Mouse (Mus musculus) testis, adult 2 months (tissue): ENCODE measurements around the gene Ppil6. TPM values are rescaled to one million over a fixed set of nuclear protein-coding genes. Genes with fewer than 3 reads are reported as not detected.

ENCODE experiments used
- H3K27ac ChIP-seq: fragments of 200-500 bp; 2 replicates; pipeline ENCODE4 v1.5.1; 2012; ENCODE audit warnings: low read depth, low read length; ENCODE audit not compliant: control insufficient read depth, insufficient read depth
- H3K27me3 ChIP-seq: fragments of 200-500 bp; 2 replicates; pipeline ENCODE4 v1.6.1; 2012; ENCODE audit warnings: mild to moderate bottlenecking, low read length, moderate library complexity; ENCODE audit not compliant: control insufficient read depth, insufficient read depth
- H3K36me3 ChIP-seq: fragments of 200-500 bp; 2 replicates; pipeline ENCODE4 v1.6.1; 2012; ENCODE audit warnings: mild to moderate bottlenecking, low read length; ENCODE audit not compliant: control insufficient read depth, insufficient read depth
- H3K4me1 ChIP-seq: fragments of 200-500 bp; 2 replicates; pipeline ENCODE4 v1.6.1; 2012; ENCODE audit warnings: low read length; ENCODE audit not compliant: control insufficient read depth, insufficient read depth
- H3K4me3 ChIP-seq: fragments of 200-500 bp; 2 replicates; pipeline ENCODE4 v1.5.1; 2012; ENCODE audit warnings: low read depth, mild to moderate bottlenecking, low read length, moderate library complexity, mixed read lengths; ENCODE audit not compliant: control insufficient read depth
- CTCF ChIP-seq: fragments of 200-500 bp; IDR thresholded peaks from 2 replicates; pipeline ENCODE4 v1.5.1; 2012; ENCODE audit warnings: low read depth, mild to moderate bottlenecking, inconsistent platforms, low read length, moderate library complexity; ENCODE audit not compliant: control insufficient read depth, insufficient read depth, insufficient replicate concordance
- POLR2A ChIP-seq: fragments of 200-500 bp; IDR thresholded peaks from 2 replicates; pipeline ENCODE4 v1.6.1; 2012; ENCODE audit warnings: low read depth, mild to moderate bottlenecking, inconsistent platforms, low read length, moderate library complexity; ENCODE audit not compliant: control insufficient read depth
- polyA plus RNA-seq: library from polyadenylated mRNA; depleted of rRNA; stranded (reverse); fragments of >200 nt; gene quantifications from 2 replicates; pipeline ENCODE4 v1.2.3, GENCODE M21; 2012

Gene Ppil6
- polyA plus RNA-seq, 1 experiment = 29.4 TPM

DNA sequence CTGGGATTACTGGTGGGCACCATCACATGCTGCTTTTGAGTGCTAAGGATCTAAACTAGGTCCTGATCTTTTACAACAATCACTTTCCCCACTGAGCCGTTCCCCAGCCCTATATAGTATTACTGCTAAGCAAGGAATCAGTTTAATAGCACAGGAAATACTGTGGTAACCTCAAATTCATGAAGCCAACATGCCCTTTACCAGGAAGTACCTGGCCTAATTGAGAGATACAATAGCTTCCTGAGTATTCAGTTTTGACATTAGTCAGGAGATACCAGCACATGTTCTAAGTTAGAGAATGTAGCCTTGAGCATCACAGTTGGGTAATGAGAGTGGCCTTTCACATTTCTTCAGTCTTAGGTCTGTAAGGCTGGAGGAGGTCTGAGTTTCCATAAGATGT is 46.5 kb downstream of the Ppil6 start:
- Histone ChIP-seq H3K4me3 (no peak overlapping the region), H3K36me3 (no peaks in the 10 kb centered on the region)
- TF ChIP-seq POLR2A (no peak), CTCF (no peak)

DNA sequence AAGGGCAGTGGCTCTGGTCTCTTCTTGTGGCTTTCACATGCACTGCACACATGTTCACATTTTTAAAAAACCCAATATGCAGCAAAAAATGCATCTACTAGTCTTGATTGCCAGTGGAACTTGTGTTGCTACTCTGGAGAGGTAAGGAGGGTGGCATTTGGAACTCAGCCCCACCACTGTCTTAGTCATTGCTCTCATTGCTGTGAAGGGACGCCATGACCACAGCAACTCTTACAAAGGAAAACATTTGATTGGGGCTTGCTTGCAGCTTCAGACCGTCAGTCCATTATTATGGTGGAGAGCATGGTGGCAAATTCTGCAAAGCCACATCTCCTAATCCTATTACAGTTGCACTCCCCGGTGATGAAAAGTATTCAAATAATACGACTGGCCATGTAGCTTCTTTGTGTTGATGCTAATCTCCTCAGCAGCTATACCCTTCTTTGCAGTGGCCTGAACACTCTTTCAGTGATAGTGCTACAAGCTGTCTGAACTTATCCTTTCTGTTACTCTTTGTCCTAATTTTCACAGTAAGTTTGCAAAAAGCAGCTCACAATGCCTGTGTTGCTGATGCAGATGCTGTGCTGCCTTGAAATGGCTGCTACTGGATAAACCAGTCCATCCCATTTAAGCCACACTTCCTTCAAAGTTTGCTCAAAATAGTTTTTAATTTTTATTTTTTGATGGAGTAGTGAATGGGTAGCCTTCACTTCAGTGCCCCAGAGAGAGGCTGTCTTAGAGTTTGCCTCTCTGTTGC is 47.2 kb downstream of the Ppil6 start:
- H3K4me3 ChIP-seq = no peak overlapping the region
- TF ChIP-seq POLR2A (no peak), CTCF (no peak)
- H3K36me3 ChIP-seq = no peaks in the 10 kb centered on the region
- H3K4me1 ChIP-seq = no peaks in the 10 kb centered on the region
- H3K27me3 ChIP-seq = no peaks in the 10 kb centered on the region
- no peak overlapping the region for H3K27ac ChIP-seq

More for the DNA sequence above, 46.5 kb downstream of the Ppil6 start:
- no peak overlapping the region for H3K27ac ChIP-seq
- H3K4me1 ChIP-seq = no peaks in the 10 kb centered on the region
- no peaks in the 10 kb centered on the region for H3K27me3 ChIP-seq

DNA sequence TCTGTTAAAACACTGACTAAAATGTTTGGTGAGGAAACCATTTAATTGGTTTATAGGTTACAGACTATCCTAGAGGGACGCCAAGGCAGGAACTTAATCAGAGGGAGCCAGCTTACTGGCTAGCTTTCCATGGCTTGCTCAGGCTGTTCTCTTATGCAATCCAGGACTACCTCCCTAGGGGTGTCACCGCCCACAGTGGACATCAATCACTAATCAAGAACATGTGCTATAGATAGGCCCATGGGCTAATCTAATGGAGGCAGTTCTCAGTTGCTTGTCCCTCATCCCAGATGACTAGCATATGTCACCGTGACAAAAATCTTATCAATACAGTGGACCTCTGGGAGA is 47.7 kb downstream of the Ppil6 start:
- no peaks in the 10 kb centered on the region for H3K27me3 ChIP-seq
- no peaks in the 10 kb centered on the region for H3K36me3 ChIP-seq
- no peak for TF ChIP-seq CTCF
- TF ChIP-seq POLR2A = no peak
- no peak overlapping the region for H3K4me3 ChIP-seq
- H3K27ac ChIP-seq = no peak overlapping the region
- no peaks in the 10 kb centered on the region for H3K4me1 ChIP-seq

DNA sequence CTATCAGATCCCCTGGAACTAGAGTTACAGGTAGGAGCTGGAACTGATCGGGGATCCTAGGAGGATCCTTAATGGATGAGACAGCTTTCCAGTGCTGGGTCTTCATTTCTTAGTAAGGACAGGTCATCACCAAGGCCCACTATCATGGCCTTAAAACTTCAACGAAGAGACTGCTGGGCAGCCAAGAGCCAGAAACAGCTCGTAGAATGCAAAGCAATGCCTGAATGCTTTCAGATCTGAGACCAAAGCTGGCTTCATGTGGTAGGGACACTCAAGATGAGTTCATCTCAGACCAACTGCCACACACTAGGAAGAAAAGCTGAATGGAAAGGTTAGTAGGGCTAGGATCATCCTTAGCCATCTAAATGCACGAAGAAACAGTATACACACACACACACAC is 48.7 kb downstream of the Ppil6 start:
- Histone ChIP-seq H3K36me3 (no peaks in the 10 kb centered on the region), H3K4me3 (no peak overlapping the region), H3K27ac (no peak overlapping the region), H3K27me3 (no peaks in the 10 kb centered on the region), H3K4me1 (no peaks in the 10 kb centered on the region)
- TF ChIP-seq CTCF = no peak
- no peak for TF ChIP-seq POLR2A

DNA sequence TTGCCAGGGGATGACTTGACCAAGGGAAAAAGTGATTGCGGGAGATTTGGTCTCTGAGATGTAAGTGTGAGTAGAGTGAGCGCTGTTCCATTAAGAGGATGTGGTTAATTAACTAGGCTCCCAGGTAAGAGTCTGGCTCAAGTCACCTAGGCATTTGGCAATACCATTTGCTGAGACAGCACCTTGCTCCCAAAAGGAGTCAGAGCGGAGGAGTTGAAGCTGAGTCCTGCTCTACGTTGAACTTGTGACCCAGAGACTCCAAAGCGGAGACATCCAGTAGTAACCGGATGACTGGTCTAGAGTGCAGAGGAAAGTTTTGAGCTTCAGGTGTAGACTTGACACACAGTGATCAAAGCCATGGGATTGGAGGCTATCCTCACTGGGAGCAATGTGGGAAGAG is 51.8 kb downstream of the Ppil6 start:
- Histone ChIP-seq H3K4me3 (no peak overlapping the region), H3K27me3 (no peaks in the 10 kb centered on the region), H3K4me1 (no peaks in the 10 kb centered on the region), H3K27ac (no peak overlapping the region), H3K36me3 (no peaks in the 10 kb centered on the region)
- TF ChIP-seq POLR2A = no peak
- TF ChIP-seq CTCF = no peak

DNA sequence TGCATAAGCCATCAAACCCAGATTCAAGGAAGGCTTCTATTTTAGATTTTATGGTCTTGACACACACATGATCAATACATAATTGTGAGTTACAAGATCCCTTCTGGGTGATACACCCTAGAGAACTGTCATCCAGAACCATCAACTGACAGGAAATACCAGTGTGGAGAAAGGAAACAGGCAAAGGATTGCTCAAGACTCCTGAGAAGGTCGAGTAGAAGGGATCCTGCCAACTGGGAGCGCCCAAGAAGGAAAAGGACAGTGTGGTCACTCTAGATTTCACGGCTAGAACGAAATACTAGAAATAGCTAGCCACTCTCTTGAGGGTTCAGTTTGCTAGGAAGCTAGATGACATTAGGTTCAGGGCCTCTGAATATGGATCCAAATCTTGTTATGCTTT is 53.2 kb downstream of the Ppil6 start:
- no peaks in the 10 kb centered on the region for H3K36me3 ChIP-seq
- H3K4me3 ChIP-seq = no peak overlapping the region
- TF ChIP-seq POLR2A (no peak), CTCF (no peak)
- H3K27me3 ChIP-seq = no peaks in the 10 kb centered on the region
- H3K4me1 ChIP-seq = no peaks in the 10 kb centered on the region
- no peak overlapping the region for H3K27ac ChIP-seq

DNA sequence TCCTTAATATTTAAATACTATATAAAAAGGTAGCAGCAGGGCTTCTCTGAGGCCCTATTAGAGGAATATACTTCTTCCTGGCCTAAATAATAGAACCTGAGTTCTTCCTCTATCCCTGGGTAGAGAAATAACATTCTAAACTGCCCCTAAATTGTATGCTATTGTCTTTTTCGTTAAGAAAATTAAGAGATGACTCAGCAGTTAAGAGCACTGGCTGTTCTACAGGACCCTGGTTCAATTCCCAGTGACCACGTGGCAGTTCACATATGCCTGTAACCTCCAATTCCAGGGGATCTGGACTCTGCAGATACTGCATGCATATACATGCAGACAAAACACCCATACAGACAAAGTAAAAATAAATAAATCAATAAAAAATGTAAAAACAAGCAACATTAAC is 53.6 kb downstream of the Ppil6 start:
- no peaks in the 10 kb centered on the region for H3K27me3 ChIP-seq
- H3K36me3 ChIP-seq = no peaks in the 10 kb centered on the region
- TF ChIP-seq POLR2A = no peak
- no peak for TF ChIP-seq CTCF
- H3K27ac ChIP-seq = no peak overlapping the region
- no peaks in the 10 kb centered on the region for H3K4me1 ChIP-seq
- H3K4me3 ChIP-seq = no peak overlapping the region

DNA sequence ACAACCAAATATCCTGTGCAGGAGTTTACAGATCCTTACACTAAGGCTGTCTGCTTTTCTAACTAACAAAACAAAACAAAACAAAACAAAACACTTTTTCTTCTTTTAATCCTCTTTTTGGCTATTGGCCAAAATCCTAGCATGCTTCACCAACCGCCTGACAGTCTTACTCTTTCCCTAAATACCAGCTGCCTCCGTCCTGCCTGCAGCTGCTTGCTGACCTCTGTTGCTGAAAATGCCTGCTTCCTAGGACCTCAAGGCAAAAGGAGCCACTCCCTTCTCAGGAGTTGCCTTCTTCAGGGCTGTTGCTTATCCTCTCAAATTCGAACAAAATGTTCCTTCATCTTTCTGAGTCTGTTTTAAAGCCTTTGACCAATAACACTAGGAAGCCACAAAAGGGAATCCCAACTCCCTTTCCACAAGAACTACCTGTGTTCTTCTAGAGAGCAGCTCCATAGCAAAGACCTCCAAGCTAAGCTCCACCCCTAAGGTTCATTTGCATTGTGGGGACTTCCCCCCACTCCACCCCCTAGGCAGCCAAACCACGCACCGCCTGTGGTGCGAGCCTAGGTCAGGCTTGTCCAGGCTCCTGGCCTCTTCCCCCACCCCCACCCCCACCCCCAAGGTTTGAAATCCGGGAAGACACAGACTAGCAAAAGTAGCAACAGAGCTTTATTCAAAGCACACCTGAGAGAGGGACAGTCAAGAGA is 54.4 kb downstream of the Ppil6 start:
- Histone ChIP-seq H3K4me1 (no peaks in the 10 kb centered on the region), H3K27ac (no peak overlapping the region), H3K4me3 (no peak overlapping the region), H3K36me3 (no peaks in the 10 kb centered on the region), H3K27me3 (no peaks in the 10 kb centered on the region)
- TF ChIP-seq CTCF = no peak
- TF ChIP-seq POLR2A = no peak
